Mouse (Mus musculus): Measurements from ENCODE around the gene B230217C12Rik. TPM values are rescaled to one million over a fixed set of nuclear protein-coding genes. Genes with fewer than 3 reads are reported as not detected.

Gene B230217C12Rik
- total RNA-seq, 2 experiments from 2014 or later, result 0.83 to 0.87 TPM

- no peak for DNase-seq (ENCODE audit: low spot score)
- intact Hi-C loops (cut with DNase I), result no loop called here
Measured at GRCm38 (mm10) chr11:97808093-97808492, 32.5 kb upstream of the B230217C12Rik start.

GRCm38 (mm10) chr11:97808621-97809234 is 31.9 kb upstream of the B230217C12Rik start:
- intact Hi-C loops (cut with DNase I), result no loop called here
- no peak for DNase-seq (ENCODE audit: low spot score)

GRCm38 (mm10) chr11:97809235-97810121 is 31.1 kb upstream of the B230217C12Rik start:
- no peak for DNase-seq (ENCODE audit: low spot score)
- intact Hi-C loops (cut with DNase I), result no loop called here

GRCm38 (mm10) chr11:97810356-97810755 is 30.2 kb upstream of the B230217C12Rik start:
- DNase-seq (ENCODE audit: low spot score), result no peak
- intact Hi-C loops (cut with DNase I), result no loop called here

GRCm38 (mm10) chr11:97810970-97811369 is 29.6 kb upstream of the B230217C12Rik start:
- DNase-seq (ENCODE audit: low spot score), result no peak
- intact Hi-C loops (cut with DNase I), result no loop called here

GRCm38 (mm10) chr11:97811569-97812362 is 28.8 kb upstream of the B230217C12Rik start:
- no peak for DNase-seq (ENCODE audit: low spot score)
- intact Hi-C loops (cut with DNase I), result no loop called here

- intact Hi-C loops (cut with DNase I), result no loop called here
- DNase-seq (ENCODE audit: low spot score), result no peak
Measured at GRCm38 (mm10) chr11:97812491-97812921, 28.1 kb upstream of the B230217C12Rik start.

GRCm38 (mm10) chr11:97813085-97813484 is 27.5 kb upstream of the B230217C12Rik start:
- intact Hi-C loops (cut with DNase I), result no loop called here
- DNase-seq (ENCODE audit: low spot score), result no peak

GRCm38 (mm10) chr11:97813746-97814515 is 26.6 kb upstream of the B230217C12Rik start:
- intact Hi-C loops (cut with DNase I), result no loop called here
- DNase-seq (ENCODE audit: low spot score), result no peak

- DNase-seq (ENCODE audit: low spot score), result no peak
- intact Hi-C loops (cut with DNase I), result no loop called here
Measured at GRCm38 (mm10) chr11:97815736-97816135, 24.8 kb upstream of the B230217C12Rik start.

- DNase-seq (ENCODE audit: low spot score), result no peak
- intact Hi-C loops (cut with DNase I), result no loop called here
Measured at GRCm38 (mm10) chr11:97816176-97816575, 24.4 kb upstream of the B230217C12Rik start.

- no peak for DNase-seq (ENCODE audit: low spot score)
- intact Hi-C loops (cut with DNase I), result no loop called here
Measured at GRCm38 (mm10) chr11:97816916-97817315, 23.7 kb upstream of the B230217C12Rik start.

- intact Hi-C loops (cut with DNase I), result no loop called here
Measured at GRCm38 (mm10) chr11:97817379-97817778, 23.2 kb upstream of the B230217C12Rik start.

GRCm38 (mm10) chr11:97818003-97818402 is 22.6 kb upstream of the B230217C12Rik start:
- no peak for DNase-seq (ENCODE audit: low spot score)
- intact Hi-C loops (cut with DNase I), result no loop called here

More at GRCm38 (mm10) chr11:97817379-97817778, 23.2 kb upstream of the B230217C12Rik start:
- DNase-seq (ENCODE audit: low spot score), result no peak

- DNase-seq (ENCODE audit: low spot score), result no peak
- intact Hi-C loops (cut with DNase I), result no loop called here
Measured at GRCm38 (mm10) chr11:97818571-97818970, 22.0 kb upstream of the B230217C12Rik start.

- DNase-seq (ENCODE audit: low spot score), result no peak
- intact Hi-C loops (cut with DNase I), result no loop called here
Measured at GRCm38 (mm10) chr11:97819102-97819501, 21.5 kb upstream of the B230217C12Rik start.

- no peak for DNase-seq (ENCODE audit: low spot score)
- intact Hi-C loops (cut with DNase I), result loop anchor here (2.0 kb wide), 1 partner anchor 19 kb away; no protein-coding TSS in a partner anchor
Measured at GRCm38 (mm10) chr11:97819923-97820322, 20.7 kb upstream of the B230217C12Rik start.

GRCm38 (mm10) chr11:97820840-97821239 is 19.7 kb upstream of the B230217C12Rik start:
- DNase-seq (ENCODE audit: low spot score), result no peak
- intact Hi-C loops (cut with DNase I), result loop anchor here (2.0 kb wide), 1 partner anchor 20 kb away; no protein-coding TSS in a partner anchor

GRCm38 (mm10) chr11:97821401-97822064 is 19.0 kb upstream of the B230217C12Rik start:
- intact Hi-C loops (cut with DNase I), result loop anchor here (2.0 kb wide), 1 partner anchor 21 kb away; no protein-coding TSS in a partner anchor

More at GRCm38 (mm10) chr11:97821401-97822064, 19.0 kb upstream of the B230217C12Rik start:
- DNase-seq (ENCODE audit: low spot score), result no peak

Data from heart, postnatal 25 days (tissue).